Mouse (Mus musculus) liver, postnatal 0 days (tissue): ENCODE measurements around the gene Pick1. TPM values are rescaled to one million over a fixed set of nuclear protein-coding genes. Genes with fewer than 3 reads are reported as not detected.
A peak's percentile ranks its signal among the peaks of the same experiment; 100 is the strongest.

Experiments
- ATAC-seq: fragments of 200-750 bp; cut with Nextera tagmentation; 2 replicates; pipeline ENCODE4 v1.8.0; 2017; ENCODE audit warnings: mild to moderate bottlenecking, moderate library complexity
- DNase-seq: peaks from one replicate; pipeline ENCODE4 v3.0.0-alpha.2; 2016
- H3K27ac ChIP-seq: fragments of 300-500 bp; sonication (generic); 2 replicates; pipeline ENCODE4 v1.5.1; 2014; ENCODE audit warnings: antibody characterized with exemption, moderate library complexity, mild to moderate bottlenecking, low read depth
- H3K27me3 ChIP-seq: fragments of 300-500 bp; sonication (generic); 2 replicates; pipeline ENCODE4 v1.6.1; 2014; ENCODE audit warnings: low read length, control low read depth, mixed read lengths; ENCODE audit not compliant: insufficient read depth
- H3K36me3 ChIP-seq: fragments of 300-500 bp; sonication (generic); replicated peaks from 2 replicates; pipeline ENCODE4 v1.6.1; 2014; ENCODE audit warnings: mild to moderate bottlenecking, control low read depth, low read length, moderate library complexity, mixed read lengths; ENCODE audit not compliant: insufficient read depth
- H3K4me1 ChIP-seq: fragments of 300-500 bp; sonication (generic); 2 replicates; pipeline ENCODE4 v1.6.1; 2014; ENCODE audit warnings: antibody characterized with exemption, mild to moderate bottlenecking, control low read depth; ENCODE audit not compliant: insufficient read depth
- H3K4me2 ChIP-seq: fragments of 300-500 bp; sonication (generic); 2 replicates; pipeline ENCODE4 v1.6.1; 2014; ENCODE audit warnings: low read depth, mild to moderate bottlenecking, low read length, moderate library complexity, mixed read lengths
- H3K4me3 ChIP-seq: fragments of 300-500 bp; sonication (generic); 2 replicates; pipeline ENCODE4 v1.5.1; 2014; ENCODE audit warnings: low read depth, low read length
- H3K9ac ChIP-seq: fragments of 300-500 bp; sonication (generic); replicated peaks from 2 replicates; pipeline ENCODE4 v1.6.1; 2014; ENCODE audit warnings: mild to moderate bottlenecking, moderate library complexity
- H3K9me3 ChIP-seq: fragments of 300-500 bp; sonication (generic); 2 replicates; pipeline ENCODE4 v1.6.1; 2016; ENCODE audit warnings: mild to moderate bottlenecking, control low read depth, low read length, mixed read lengths
- CTCF ChIP-seq: sonication (generic); IDR thresholded peaks from 2 replicates; pipeline ENCODE4 v1.5.1; 2016; ENCODE audit warnings: antibody characterized with exemption, low read depth
- EP300 ChIP-seq: IDR thresholded peaks from 2 replicates; pipeline ENCODE4 v1.6.1; 2016; ENCODE audit warnings: antibody characterized with exemption, low read depth, mild to moderate bottlenecking
- WGBS: fragments of 180-500 bp; shearing (Covaris S2); extraction: QIAGEN DNeasy Blood & Tissue Kit; methylation state at CpG from one replicate; pipeline ENCODE4 v1.1.7; 2014; ENCODE audit not compliant: insufficient replicate concordance; 5-methylcytosine and 5-hydroxymethylcytosine counted together
- polyA plus RNA-seq: library from polyadenylated mRNA; unstranded; fragments of >200 nt; fragmentation: Nextera tagmentation; extraction: Ambion mirVana; gene quantifications from 2 replicates; pipeline ENCODE4 v1.2.1, GENCODE M21; 2015

The Pick1 gene
- polyA plus RNA-seq, 1 experiment from 2014 or later: 12.2 TPM

DNA sequence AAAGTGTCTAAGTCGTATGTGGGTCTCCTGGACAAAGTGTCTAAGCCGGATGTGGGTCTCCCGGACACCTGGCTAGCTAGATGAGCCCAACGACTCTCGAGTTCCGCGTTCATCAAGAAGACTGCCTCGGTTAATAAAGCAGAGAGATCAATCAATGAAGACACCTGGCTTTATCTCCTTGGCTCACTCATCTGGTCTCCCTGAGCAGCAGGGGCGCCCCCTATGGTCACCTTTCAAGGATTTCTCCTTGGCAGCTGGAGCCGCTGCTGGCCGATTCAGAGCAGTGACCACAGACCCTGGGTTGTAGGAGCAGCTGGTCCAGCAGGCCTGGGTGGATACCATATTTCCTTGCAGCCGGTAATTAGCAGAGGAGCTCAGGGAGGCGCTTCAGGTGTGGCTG, 33.4 kb downstream of the Pick1 start:
- 33% methylated on average over 13 of the region's 13 CpGs for WGBS

DNA sequence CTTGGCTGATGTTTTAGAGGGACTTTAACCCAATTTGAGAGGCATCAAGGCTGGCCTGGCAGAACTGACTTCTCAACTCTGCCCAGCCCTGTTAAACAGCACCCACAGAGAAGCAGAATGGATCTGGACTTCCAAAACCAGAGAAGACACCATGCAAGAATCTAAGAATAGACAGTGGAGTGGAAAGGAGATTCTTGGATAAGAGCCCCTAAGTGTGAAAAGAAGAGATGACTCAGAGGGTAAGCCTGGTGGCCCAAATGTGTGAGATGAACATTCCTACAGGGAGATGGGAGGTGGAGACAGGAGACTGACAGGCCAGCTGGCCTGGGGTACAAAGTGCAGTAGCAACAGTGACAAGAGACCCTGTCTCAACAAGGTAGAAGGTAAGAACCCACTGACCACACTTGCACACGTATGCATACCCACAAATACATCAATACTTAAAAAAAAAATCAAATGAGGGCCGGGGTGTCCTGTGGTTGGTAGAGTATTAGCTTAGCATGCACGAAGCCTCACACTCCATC, 33.9 kb downstream of the Pick1 start:
- H3K4me1 ChIP-seq: peaks cover 5% of the 10 kb centered on the region; the same call in 1 of the 2 replicates
- H3K27ac ChIP-seq: no peak overlapping the region
- no peak overlapping the region for H3K4me3 ChIP-seq
- TF ChIP-seq CTCF: no peak
- no peak for TF ChIP-seq EP300
- no peak overlapping the region for H3K4me2 ChIP-seq
- no peak overlapping the region for H3K9ac ChIP-seq
- H3K36me3 ChIP-seq: no peaks in the 10 kb centered on the region
- 80% methylated on average over 3 of the region's 3 CpGs for WGBS
- DNase-seq: no peak
- H3K27me3 ChIP-seq: peaks cover 35% of the 10 kb centered on the region
- no peak for ATAC-seq
- no peaks in the 10 kb centered on the region for H3K9me3 ChIP-seq

More for the DNA sequence above, 33.4 kb downstream of the Pick1 start:
- Histone ChIP-seq H3K27me3 (peaks cover 35% of the 10 kb centered on the region), H3K27ac (no peak overlapping the region), H3K36me3 (no peaks in the 10 kb centered on the region), H3K4me2 (no peak overlapping the region), H3K4me1 (peaks cover 5% of the 10 kb centered on the region; the same call in 1 of the 2 replicates), H3K9me3 (no peaks in the 10 kb centered on the region), H3K9ac (no peak overlapping the region), H3K4me3 (no peak overlapping the region)
- TF ChIP-seq EP300 (no peak), CTCF (peak; percentile 36; the same call in 1 of the 2 replicates)
- DNase-seq (no peak), ATAC-seq (no peak)

DNA sequence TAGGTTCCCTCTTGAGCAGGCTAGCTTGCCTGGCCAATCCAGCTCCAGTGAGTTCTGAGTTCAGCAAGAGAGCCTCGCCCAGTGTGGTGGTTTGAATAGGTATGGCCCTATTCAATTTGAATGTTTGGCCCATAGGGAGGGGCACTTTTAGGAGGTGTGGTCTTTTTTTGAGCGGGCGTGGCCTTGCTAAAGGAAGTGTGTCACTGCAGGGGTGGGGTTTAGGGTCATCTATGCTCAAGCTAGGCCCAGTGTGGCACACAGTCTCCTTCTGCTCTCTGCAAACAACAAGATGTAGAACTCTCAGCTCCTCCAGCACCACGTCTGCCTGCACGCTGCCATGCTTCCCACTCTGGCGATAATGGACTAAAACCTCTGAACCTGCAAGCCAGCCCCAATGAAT, 34.8 kb downstream of the Pick1 start:
- H3K36me3 ChIP-seq: no peaks in the 10 kb centered on the region
- no peaks in the 10 kb centered on the region for H3K9me3 ChIP-seq
- TF ChIP-seq EP300 (no peak), CTCF (no peak)
- WGBS: 86% methylated on average over 6 of the region's 6 CpGs
- no peak overlapping the region for H3K27ac ChIP-seq
- no peak overlapping the region for H3K4me3 ChIP-seq
- H3K4me2 ChIP-seq: no peak overlapping the region
- peaks cover 35% of the 10 kb centered on the region for H3K27me3 ChIP-seq
- peaks cover 5% of the 10 kb centered on the region; the same call in 1 of the 2 replicates for H3K4me1 ChIP-seq
- no peak overlapping the region for H3K9ac ChIP-seq
- DNase-seq (no peak), ATAC-seq (no peak)

DNA sequence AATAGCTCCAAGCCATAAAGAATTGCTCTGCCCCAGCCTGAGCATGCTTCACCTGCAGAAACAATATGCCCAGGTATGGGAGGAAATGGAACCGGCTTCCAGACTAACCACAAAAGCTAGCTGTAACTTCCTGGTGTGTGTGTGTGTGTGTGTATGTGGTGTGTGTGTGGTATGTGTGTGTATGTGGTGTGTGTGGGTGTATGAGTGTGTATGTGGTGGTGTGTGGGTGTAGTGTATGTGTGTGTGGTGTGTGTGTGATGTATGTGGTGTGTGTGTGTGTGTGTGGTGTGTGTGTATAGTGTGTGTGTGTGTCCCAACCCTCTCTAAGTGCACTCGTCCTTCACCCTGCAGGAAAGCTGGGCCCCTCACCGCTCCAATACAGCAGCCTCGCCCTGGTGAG, 36.4 kb downstream of the Pick1 start:
- ATAC-seq (no peak), DNase-seq (no peak)
- Histone ChIP-seq H3K4me1 (peaks cover 7% of the 10 kb centered on the region), H3K27ac (no peak overlapping the region), H3K4me2 (no peak overlapping the region), H3K9ac (no peak overlapping the region), H3K4me3 (no peak overlapping the region), H3K27me3 (peaks cover 31% of the 10 kb centered on the region), H3K36me3 (no peaks in the 10 kb centered on the region), H3K9me3 (no peaks in the 10 kb centered on the region)
- TF ChIP-seq CTCF (no peak), EP300 (no peak)
- 62% methylated on average over 4 of the region's 4 CpGs for WGBS

DNA sequence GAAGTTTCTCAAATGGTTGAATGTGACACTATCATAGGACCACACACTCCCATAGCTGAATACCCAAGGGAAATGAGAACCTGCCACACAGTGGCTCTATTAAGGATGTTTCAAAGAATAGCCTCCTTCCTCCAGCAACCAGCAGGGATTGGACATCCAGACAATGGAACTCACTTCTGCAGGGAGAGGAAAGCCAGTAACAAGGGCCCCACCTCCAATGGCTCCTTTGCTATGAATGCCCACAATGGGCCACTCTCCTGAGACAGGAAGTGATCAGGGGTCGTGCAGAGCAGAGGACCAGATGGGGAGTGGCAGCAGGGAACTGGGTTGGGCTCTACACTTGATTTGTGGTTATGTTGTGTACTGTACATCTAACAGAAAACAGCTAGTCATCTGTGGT, 39.5 kb downstream of the Pick1 start:
- H3K27me3 ChIP-seq: 0 out of 2 replicates have a peak, but pooled peaks cover under 1% of the 10 kb centered on the region
- H3K36me3 ChIP-seq: no peaks in the 10 kb centered on the region
- ATAC-seq (no peak), DNase-seq (no peak)
- H3K27ac ChIP-seq: no peak overlapping the region
- no peak overlapping the region for H3K4me2 ChIP-seq
- peaks cover 10% of the 10 kb centered on the region for H3K4me1 ChIP-seq
- WGBS: 17% methylated on average over 1 of the region's 1 CpGs
- H3K9me3 ChIP-seq: no peaks in the 10 kb centered on the region
- no peak overlapping the region for H3K9ac ChIP-seq
- no peak for TF ChIP-seq CTCF
- no peak for TF ChIP-seq EP300
- no peak overlapping the region for H3K4me3 ChIP-seq

DNA sequence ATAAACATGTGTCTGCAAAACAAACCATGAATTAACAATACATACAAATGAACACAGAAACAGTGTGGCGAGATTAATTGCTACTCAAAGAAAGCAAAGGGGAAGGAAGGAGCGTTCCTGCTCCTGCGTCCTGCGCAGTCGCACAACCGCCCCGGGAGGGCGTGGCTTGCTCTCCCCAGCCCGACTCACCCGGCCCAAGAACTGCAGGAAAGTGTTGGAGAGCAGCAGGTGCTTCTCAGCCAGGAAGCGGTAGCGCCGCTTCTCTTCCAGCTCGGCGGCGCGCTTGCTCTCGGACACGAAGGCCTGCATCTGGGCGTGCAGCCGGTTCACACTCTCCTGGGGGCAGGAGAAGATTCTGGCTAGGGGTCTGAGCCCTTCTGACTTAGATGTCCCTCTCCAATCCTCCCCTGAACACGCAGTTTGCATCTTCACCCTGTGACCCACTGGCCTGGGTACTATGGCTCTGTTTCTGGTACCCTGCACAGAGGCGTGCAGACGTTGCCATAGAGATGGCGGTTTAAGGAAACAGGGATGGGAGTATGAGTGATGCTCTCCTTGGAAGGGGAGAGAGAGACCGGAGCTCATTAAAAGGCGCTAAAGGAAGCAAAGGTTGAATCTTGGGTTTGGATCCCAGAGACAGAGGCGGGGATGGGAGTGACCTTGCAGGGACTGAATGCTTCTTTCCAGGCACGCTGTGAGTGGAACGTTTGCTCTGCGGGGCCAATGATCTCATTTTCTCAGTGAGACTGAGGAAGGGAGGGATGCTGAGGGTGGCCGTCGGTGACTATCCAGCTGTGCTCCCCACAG, 41.5 kb downstream of the Pick1 start:
- peak overlapping the region; percentile 33 for H3K4me3 ChIP-seq
- no peak for TF ChIP-seq CTCF
- no peak for TF ChIP-seq EP300
- peak overlapping the region; percentile 73 for H3K4me2 ChIP-seq
- DNase-seq: peak; percentile 75
- H3K9ac ChIP-seq: no peak overlapping the region; the same call in 1 of the 2 replicates
- H3K4me1 ChIP-seq: peaks cover 10% of the 10 kb centered on the region
- no peak overlapping the region for H3K27ac ChIP-seq
- no peaks in the 10 kb centered on the region for H3K36me3 ChIP-seq
- WGBS: 8% methylated on average over 33 of the region's 33 CpGs
- no peaks in the 10 kb centered on the region for H3K27me3 ChIP-seq
- 0 out of 2 replicates have a peak, but pooled peaks have one; percentile 29 for ATAC-seq
- no peaks in the 10 kb centered on the region for H3K9me3 ChIP-seq
